Comparison of ENCODE assay signal across 8 mouse cellular contexts in the genomic region with DNA sequence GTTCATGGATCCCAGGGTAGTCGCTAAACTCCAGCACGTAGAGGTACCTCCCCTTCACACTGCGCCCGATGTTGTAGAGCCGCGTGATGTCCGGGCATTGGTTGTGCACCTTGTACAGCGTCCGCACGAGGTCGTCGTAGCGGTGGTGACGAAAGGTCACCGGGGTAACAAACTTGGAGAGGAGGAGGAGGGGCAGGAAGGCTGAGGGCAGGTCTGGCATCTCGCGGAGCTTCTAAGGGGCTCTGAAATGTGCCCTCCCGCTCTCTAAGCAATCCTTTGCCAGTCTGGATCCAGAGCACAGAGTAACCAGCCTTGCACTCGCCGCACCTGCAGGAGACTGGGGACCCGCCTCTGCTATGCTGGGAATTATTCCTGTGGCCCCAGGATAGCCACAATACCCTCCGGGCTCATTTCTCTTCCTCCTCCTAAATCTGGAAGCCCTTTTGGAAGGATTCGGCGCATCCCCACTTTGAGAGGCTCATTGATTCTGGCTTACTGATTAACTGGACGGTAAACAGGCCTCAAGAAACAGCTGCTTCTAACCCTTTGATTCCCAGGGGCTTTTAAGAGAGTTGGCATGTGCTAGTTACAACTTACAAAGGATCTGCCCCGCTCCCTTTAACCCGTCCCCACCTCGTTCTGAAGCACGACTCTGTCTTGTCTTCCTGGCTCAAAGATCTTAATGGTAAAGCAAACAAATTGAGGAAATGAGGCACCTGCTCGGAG. TPM values are rescaled to one million over a fixed set of nuclear protein-coding genes. Genes with fewer than 3 reads are reported as not detected.
DNase-seq lines count a peak whose midpoint lies in the region; ATAC-seq and TF ChIP-seq lines count a peak whose summit lies in the region.

Gene Cpn1, minus strand, starts transcription at position 488 of the 726 bp plus-strand sequence.

- no peaks in the 10 kb centered on the region for H3K4me1 ChIP-seq in forebrain, embryonic 11.5 days (replicated peaks; ENCODE audit: control insufficient read depth, insufficient read depth, low read length)
- no peaks in the 10 kb centered on the region for H3K4me1 ChIP-seq in kidney, postnatal 0 days (replicated peaks; ENCODE audit: insufficient read depth, low read length)

- no peak for ATAC-seq in forebrain, embryonic 11.5 days (replicated peaks; ENCODE audit: low FRiP score)
- peak; percentile 94 for ATAC-seq in kidney, postnatal 0 days (replicated peaks; ENCODE audit: low FRiP score, low read depth)
- ATAC-seq in megakaryocyte progenitor cell, adult 5-6 weeks (replicated peaks; ENCODE audit: poor library complexity) = peak; percentile 42; the same call in 1 of the 2 replicates

- peak within 1 kb of the TSS; percentile 34 for H3K4me2 ChIP-seq in forebrain, embryonic 11.5 days (ENCODE audit: low read depth, low read length, severe bottlenecking)
- H3K4me2 ChIP-seq in kidney, postnatal 0 days (ENCODE audit: low read length) = peak within 1 kb of the TSS; percentile 50

- H3K27me3 ChIP-seq in forebrain, embryonic 11.5 days (ENCODE audit: control insufficient read depth, insufficient read depth, low read length) = no peaks in the 10 kb centered on the region
- no peaks in the 10 kb centered on the region for H3K27me3 ChIP-seq in kidney, postnatal 0 days (ENCODE audit: insufficient read depth, low read length)

- no peak within 1 kb of the TSS for H3K9ac ChIP-seq in forebrain, embryonic 11.5 days (ENCODE audit: low read length)
- H3K9ac ChIP-seq in kidney, postnatal 0 days (ENCODE audit: low read depth, low read length) = peak within 1 kb of the TSS; percentile 49

- 15% methylated on average over 30 of the region's 30 CpGs for WGBS in forebrain, embryonic 11.5 days
- 20% methylated on average over 30 of the region's 30 CpGs for WGBS in kidney, postnatal 0 days

- peak; percentile 40 for DNase-seq in WW6 (ENCODE audit: low read depth, low spot score)
- DNase-seq in forebrain, embryonic 11.5 days (ENCODE audit: low spot score) = no peak
- peak; percentile 36 for DNase-seq in kidney, postnatal 0 days (ENCODE audit: low spot score)
- no peak for DNase-seq in testis, postnatal 14 days (ENCODE audit: low spot score)
- DNase-seq in urinary bladder, adult 18-20 months (ENCODE audit: low spot score in 2 of 2) = no peak
- DNase-seq in spleen, adult 18-20 months = no peak
- no peak for DNase-seq in urinary bladder, postnatal 25 days (ENCODE audit: low spot score)

- no peak within 1 kb of the TSS for H3K4me3 ChIP-seq in forebrain, embryonic 11.5 days (ENCODE audit: low read depth, low read length)
- peak within 1 kb of the TSS; percentile 16 for H3K4me3 ChIP-seq in kidney, postnatal 0 days (replicated peaks; ENCODE audit: low read depth, low read length)

- H3K36me3 ChIP-seq in forebrain, embryonic 11.5 days (ENCODE audit: control insufficient read depth, insufficient read depth, low read length) = no peaks in the 10 kb centered on the region
- H3K36me3 ChIP-seq in kidney, postnatal 0 days (ENCODE audit: insufficient read depth, low read length) = no peaks in the 10 kb centered on the region

- TF ChIP-seq CTCF in kidney, postnatal 0 days (IDR thresholded peaks at IDR 0.05; ENCODE audit: low read depth) = peak; percentile 32; the same call in 1 of the 2 replicates

- H3K27ac ChIP-seq in forebrain, embryonic 11.5 days (ENCODE audit: low read depth, low read length) = no peak within 1 kb of the TSS
- peak within 1 kb of the TSS; percentile 78 for H3K27ac ChIP-seq in kidney, postnatal 0 days

- H3K9me3 ChIP-seq in forebrain, embryonic 11.5 days (ENCODE audit: control insufficient read depth, low read length) = no peaks in the 10 kb centered on the region
- H3K9me3 ChIP-seq in kidney, postnatal 0 days (replicated peaks; ENCODE audit: low read length) = no peaks in the 10 kb centered on the region

RNA-seq across cellular contexts. Expression of gene Cpn1, which starts in this region (rescaled TPM):
- polyA plus RNA-seq in forebrain, embryonic 11.5 days (2014; fragmentation: Nextera tagmentation; extraction: Ambion mirVana) = 0.09 TPM in 1 of 2 replicates, not detected in the other
- 82.1 and 94.2 TPM in 2 replicates for polyA plus RNA-seq in kidney, postnatal 0 days (2015; fragmentation: Nextera tagmentation; extraction: Ambion mirVana)
- total RNA-seq in megakaryocyte progenitor cell, adult 5-6 weeks (2015) = 0.22 TPM in 2 replicates
- 0.29 TPM in 1 of 2 replicates, not detected in the other for total RNA-seq in megakaryocyte progenitor cell, adult 5-6 weeks (2017)

Comparison
In these comparisons a context has a peak if more than half of its experiments do, and no peak if none do; other contexts are left out.
1. RNA of gene Cpn1 (polyA plus RNA-seq): 82.1 to 94.2 TPM in kidney, postnatal 0 days; 0.09 TPM in forebrain, embryonic 11.5 days; every median in the first group is over 10 times any median in the second.
2. Peak in ATAC-seq in megakaryocyte progenitor cell, adult 5-6 weeks; RNA of the gene not detected or under 1 TPM.
3. DNase-seq: peak in WW6 (single experiment) and kidney, postnatal 0 days (single experiment); none in forebrain, embryonic 11.5 days (single experiment), testis, postnatal 14 days (single experiment), urinary bladder, adult 18-20 months (0 of 2), spleen, adult 18-20 months (0 of 2) and urinary bladder, postnatal 25 days (single experiment).